Mouse (Mus musculus) cerebellum, adult 9-10 months (tissue): ENCODE data around the gene Kcnrg.

ENCODE experiments used
- DNase-seq: peaks from one replicate; pipeline ENCODE4 v3.0.0; 2022

Kcnrg gene

DNA sequence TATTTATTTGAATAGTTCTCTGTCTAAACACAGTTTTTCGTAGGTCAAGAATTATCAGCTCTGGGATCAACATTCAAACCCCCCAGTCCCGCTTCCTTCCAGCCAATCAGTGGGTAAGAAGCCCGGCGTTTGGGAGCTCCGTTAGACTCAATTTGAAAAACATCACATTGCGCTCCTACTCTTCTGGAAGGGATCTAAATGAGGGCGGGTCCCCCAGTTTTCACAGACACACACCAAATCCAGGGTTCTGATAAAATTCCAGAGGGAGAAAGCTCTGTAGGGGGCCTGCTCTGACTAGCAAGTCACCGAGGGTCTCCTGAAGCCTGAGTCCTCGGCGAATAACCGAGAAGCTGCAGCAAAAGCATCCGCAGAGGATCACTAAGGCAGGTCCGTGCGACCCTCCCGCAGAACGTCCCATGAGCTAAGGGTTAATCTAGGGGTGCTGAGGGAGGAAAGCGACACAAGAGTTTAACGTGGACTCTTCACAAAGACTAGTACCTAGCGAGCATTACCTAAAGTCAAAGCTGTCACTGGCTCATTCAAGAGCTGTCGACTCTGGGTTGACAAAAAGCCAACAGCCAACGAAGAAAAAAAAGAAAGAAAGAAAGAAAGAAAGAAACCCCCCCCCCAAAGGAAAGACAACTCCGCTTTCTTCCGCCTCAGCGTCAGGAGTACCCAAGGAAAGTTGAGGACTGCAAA lies 40.1 kb downstream of the Kcnrg start:
- peak; percentile 47 for DNase-seq

DNA sequence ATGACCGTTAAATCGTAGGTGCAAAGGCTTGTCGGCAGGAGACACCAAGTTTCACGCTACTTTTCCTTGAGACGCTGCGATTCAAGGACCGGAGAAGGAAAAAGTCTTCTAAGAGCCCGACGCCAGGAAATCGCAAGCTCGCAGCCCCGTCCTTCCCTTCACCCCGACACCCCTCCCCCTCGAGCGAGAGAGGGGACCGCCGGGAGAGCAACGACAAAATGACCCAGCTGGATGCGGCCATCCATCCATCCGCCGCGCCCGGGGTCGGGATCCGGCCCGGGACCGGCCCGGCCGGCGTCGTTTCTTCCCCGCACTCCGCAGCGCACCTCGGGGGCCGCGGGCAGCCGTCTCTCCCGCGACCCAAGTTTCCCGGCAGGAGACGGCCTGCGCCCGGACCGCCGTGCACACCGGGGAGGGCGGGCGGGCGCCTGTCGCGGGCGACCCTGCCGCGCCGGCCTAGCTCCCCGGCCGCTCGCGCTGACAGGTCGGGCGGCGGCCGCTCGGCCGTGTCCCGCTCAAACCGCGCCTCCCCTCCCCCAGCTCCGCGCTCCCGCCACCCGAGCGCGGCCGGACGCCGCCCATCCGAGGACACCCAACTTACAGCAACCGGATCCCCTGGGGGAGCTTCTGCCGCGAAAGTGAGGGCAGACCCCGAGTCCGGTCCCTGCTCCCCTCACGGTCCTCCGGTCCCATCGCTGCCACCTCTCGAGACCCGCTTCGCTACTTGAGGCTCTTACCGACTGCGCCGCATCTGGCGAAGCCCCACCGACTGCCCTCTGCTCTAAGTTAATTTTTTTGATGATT lies 40.8 kb downstream of the Kcnrg start:
- peak; percentile 43 for DNase-seq

DNA sequence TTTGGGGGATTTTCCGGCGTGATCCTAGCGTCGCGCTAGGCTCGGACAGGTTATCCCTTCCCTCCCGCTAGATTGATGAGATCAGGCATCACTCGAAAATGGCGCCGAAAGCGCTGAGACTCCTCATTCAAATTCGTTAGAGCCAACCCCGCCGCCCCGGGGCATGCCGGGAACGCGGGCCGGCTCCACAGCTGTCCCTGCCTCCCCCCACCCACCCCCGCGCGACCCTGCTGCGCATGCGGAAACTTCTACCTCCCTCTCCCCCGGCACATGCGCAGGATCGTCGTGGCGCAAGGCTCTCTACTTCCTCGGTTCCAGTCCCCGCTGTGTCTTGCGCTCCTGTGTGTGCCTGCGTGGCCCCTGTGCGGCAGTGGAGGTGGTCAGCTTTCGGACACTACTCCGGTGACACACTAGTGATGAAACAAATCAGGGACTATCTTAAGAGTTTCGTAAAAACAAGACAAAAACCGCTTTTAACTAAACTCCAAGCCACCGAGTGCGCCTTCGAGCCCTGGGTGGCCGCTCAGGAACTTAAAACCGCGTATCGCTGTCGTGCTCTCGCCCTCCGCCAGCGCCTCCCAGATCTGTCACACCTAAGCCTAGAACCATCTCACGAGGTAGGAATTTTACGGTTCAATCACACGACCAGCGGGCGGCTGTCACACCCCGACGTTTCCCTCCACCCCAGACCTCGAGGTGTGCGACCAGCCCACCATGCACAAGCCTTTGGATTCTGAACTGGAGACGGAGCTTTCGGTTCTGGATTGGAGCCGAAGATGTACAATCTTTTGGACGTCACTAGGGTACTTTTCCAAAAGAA lies 41.6 kb downstream of the Kcnrg start:
- DNase-seq, result peak; percentile 92

DNA sequence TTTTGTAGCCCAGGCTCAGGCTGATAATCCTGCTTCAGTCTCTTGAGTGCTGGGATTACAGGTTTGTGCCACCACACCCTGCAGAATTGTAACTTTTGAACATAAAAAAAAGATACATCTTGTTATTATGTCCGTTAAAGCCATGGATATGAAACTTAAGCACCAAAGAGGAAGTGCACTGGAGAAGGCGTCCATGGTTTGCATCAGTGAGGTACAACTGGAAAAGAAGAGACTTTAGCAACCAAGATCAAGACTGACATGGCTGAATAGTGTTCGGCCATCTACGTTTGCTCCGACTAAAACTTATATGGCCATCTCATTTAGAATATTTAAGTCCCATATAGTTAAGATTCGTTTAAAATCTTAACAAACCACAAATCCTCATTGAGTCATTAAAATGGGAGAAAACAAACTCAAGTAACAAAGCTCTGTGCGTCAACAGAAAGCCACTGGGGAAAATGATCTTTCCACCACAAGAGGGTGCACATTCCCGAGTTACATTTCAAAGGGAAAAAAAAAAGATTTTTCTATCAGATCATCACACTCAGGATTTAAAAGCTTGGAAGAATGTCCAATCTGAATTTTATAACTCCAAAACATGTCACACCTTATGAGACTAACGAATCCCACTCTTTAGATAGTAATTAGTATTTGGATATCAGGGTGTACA lies 43.2 kb downstream of the Kcnrg start:
- DNase-seq, result peak; percentile 59

DNA sequence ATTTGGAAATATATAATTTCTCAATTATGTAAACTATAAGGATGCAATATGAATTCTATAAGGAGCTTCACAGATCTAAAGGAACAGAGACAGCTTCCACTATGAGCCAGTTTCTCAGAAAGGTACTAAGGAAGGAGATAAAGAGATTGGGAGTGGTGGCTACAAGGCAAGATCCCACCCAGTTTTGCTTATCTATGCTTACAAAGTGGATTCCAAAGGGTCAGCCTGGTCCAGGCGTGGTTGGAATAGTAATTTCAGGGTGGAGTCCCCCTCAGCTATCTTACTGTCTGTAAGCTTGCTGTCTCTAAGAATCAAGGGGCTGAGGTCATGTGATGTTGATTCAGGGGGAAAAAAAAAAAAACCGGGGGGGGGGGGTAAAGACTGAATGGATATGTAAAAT lies 49.2 kb downstream of the Kcnrg start:
- no peak for DNase-seq

DNA sequence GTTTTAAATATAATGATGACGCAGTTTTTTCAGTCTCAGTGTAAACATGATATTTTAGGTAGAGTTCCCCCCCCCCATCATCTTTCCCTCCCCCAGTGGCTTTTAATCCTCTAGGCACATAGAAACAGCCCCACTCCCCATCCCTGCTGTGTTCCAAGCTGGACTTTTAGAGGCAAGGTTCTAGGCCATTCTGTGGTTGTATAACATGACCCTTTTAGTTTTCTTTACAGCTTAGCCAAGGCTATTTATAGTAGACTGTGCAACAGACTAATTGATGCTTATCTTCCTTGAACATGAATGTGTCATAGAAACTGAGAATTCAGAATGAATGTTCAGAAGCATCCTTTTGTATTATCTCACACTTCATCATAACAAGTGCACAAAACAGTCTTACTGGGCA lies 54.2 kb downstream of the Kcnrg start:
- peak; percentile 61 for DNase-seq

DNA sequence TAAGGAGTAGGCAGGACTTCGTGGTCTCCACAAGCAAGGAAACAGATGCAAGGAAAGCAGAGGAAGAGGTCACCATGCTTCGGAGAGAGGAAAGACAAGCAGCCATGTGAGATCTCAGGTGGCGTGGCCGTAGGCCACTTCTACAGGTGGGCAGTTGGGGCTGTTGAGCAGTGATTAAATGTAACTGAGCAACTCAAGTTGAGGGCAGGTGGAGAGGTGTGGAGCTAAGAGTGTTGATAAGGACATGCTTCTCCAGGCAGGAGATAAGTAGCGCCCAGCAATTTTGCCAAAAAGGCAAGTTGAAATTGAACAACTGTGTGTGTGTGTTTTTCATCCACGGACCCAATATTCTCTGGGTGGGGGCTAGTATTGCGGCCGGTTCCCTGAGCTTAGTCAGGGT lies 55.0 kb downstream of the Kcnrg start:
- no peak for DNase-seq
